Mouse (Mus musculus): ENCODE data around the gene Clec3a. TPM values are rescaled to one million over a fixed set of nuclear protein-coding genes. Genes with fewer than 3 reads are reported as not detected.

The Clec3a gene
- not detected for polyA plus RNA-seq (2015; fragmentation: Illumina TruSeq; extraction: RNeasy Lipid Tissue Mini Kit (QIAGEN cat#74804); ENCODE audit: insufficient read depth, low replicate concordance)

DNA sequence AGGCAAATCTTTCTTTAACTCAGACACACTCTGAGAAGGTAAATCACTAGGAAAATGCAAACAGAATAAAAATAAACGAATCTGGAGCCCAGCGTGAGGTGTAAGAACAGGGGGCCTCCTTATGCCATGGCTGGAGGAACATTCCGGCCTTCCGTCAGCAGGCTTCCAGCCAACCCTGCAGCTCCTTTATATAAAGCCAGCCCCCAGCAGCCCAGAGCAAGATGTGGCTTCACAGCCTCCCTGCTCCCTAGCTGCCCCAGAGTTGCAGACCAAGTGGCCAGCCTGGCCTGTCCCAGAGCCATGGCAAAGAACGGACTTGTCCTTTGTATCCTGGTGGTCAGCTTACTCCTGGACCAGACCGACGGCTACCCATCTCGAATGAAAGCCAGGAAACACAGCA is at the start of gene Clec3a:
Gene Clec3a (plus strand): TSS at position 301 of the 400 bp plus-strand sequence.

DNA sequence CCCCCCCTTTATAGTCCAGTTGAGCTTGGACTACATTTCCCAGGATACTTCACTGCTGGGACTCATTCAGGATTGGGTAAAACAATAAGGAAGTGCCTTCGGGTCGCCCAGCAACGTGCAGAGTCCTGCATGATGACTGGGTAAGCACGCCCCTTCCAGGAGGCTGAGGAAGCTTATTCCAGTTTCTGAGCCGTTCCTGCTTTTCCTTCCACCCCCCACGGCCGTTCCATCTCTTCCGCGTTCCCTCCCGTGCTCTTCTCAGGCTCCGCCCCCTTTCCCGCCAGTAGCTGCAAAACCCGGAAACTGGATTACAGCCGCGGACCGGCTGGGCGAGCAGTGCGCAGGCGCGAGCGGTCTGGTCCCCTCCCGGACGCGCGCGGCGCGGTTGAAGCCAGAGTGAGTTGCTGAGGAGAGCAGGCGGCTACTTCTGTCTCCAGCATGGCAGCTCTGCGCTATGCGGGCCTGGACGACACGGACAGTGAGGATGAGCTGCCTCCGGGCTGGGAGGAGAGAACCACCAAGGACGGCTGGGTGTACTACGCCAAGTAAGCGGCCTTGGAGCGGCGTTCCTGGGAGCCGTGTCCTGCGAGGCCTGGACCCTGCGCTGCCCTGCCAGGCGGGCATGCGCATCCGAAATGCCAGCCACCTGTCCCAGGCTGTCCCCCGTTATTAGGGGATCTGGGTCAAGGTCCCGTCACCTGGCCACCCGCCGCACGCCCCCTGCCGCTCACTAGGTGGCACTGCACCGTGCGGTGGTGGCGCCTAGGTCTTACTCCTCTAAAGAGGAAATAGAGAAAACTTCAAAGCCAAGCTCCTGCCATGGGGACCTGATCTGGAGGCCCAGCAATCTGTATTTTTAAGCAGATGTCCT is 21.7 kb downstream of the Clec3a start, which contains the start of gene Wwox:
Gene Wwox (plus strand): TSS at position 322 of the 871 bp plus-strand sequence.

Other genes starting within 250 kb of the Clec3a start
- gene Vat1l, start 212.5 kb upstream of the Clec3a start, polyA plus RNA-seq (2015; fragmentation: Illumina TruSeq; extraction: RNeasy Lipid Tissue Mini Kit (QIAGEN cat#74804); ENCODE audit: insufficient read depth, low replicate concordance): not detected
- 5.1 TPM for gene Wwox, start 21.6 kb downstream of the Clec3a start, polyA plus RNA-seq (2015; fragmentation: Illumina TruSeq; extraction: RNeasy Lipid Tissue Mini Kit (QIAGEN cat#74804); ENCODE audit: insufficient read depth, low replicate concordance)